Mouse (Mus musculus): ENCODE results near the gene Ticrr. TPM values are rescaled to one million over a fixed set of nuclear protein-coding genes. Genes with fewer than 3 reads are reported as not detected.
A peak's percentile ranks its signal among the peaks of the same experiment; 100 is the strongest.

Gene Ticrr
- polyA plus RNA-seq (2015; fragmentation: Nextera tagmentation; extraction: Ambion mirVana) = 7.8 and 9.3 TPM in 2 replicates

- Histone ChIP-seq H3K9ac (ENCODE audit: low read length) (peak within 1 kb of the TSS; percentile 90), H3K27me3 (ENCODE audit: control insufficient read depth, insufficient read depth, low read depth, low read length) (no peaks in the 10 kb centered on the region), H3K4me2 (ENCODE audit: low read depth, low read length) (peak within 1 kb of the TSS; percentile 89), H3K4me1 (replicated peaks; ENCODE audit: control insufficient read depth, insufficient read depth, low read length) (peaks cover 25% of the 10 kb centered on the region), H3K36me3 (ENCODE audit: control insufficient read depth, insufficient read depth, low read length) (peaks cover 2% of the 10 kb centered on the region; the same call in 1 of the 2 replicates), H3K27ac (ENCODE audit: low read length) (peak within 1 kb of the TSS; percentile 12; the same call in 1 of the 2 replicates), H3K4me3 (ENCODE audit: low read length) (peak within 1 kb of the TSS; percentile 87), H3K9me3 (ENCODE audit: control insufficient read depth, low read length) (no peaks in the 10 kb centered on the region)
- ATAC-seq (ENCODE audit: low read depth) = peak; percentile 100
- under 1% methylated on average over 39 of the region's 39 CpGs for WGBS
These were observed at the start of gene Ticrr for GRCm38 (mm10) chr7:79659578-79660290. Gene Ticrr (plus strand): TSS chr7:79660196.

GRCm38 (mm10) chr7:79611901-79612300 is 48.1 kb upstream of the Ticrr start:
- Histone ChIP-seq H3K27ac (ENCODE audit: low read length) (no peak overlapping the region), H3K27me3 (ENCODE audit: control insufficient read depth, insufficient read depth, low read depth, low read length) (peaks cover 21% of the 10 kb centered on the region)
- 71% methylated on average over 9 of the region's 9 CpGs for WGBS

GRCm38 (mm10) chr7:79612783-79613182 is 47.2 kb upstream of the Ticrr start:
- no peak overlapping the region for H3K4me2 ChIP-seq (ENCODE audit: low read depth, low read length)
- H3K36me3 ChIP-seq (ENCODE audit: control insufficient read depth, insufficient read depth, low read length) = no peaks in the 10 kb centered on the region
- no peak overlapping the region for H3K27ac ChIP-seq (ENCODE audit: low read length)
- 10% methylated on average over 6 of the region's 6 CpGs for WGBS
- ATAC-seq (ENCODE audit: low read depth) = peak; percentile 49; the same call in 1 of the 2 replicates
- no peak overlapping the region for H3K4me3 ChIP-seq (ENCODE audit: low read length)
- H3K9ac ChIP-seq (ENCODE audit: low read length) = no peak overlapping the region
- H3K4me1 ChIP-seq (replicated peaks; ENCODE audit: control insufficient read depth, insufficient read depth, low read length) = no peaks in the 10 kb centered on the region; the same call in 1 of the 2 replicates
- H3K9me3 ChIP-seq (ENCODE audit: control insufficient read depth, low read length) = no peaks in the 10 kb centered on the region
- H3K27me3 ChIP-seq (ENCODE audit: control insufficient read depth, insufficient read depth, low read depth, low read length) = peaks cover 23% of the 10 kb centered on the region

More at GRCm38 (mm10) chr7:79611901-79612300, 48.1 kb upstream of the Ticrr start:
- Histone ChIP-seq H3K9me3 (ENCODE audit: control insufficient read depth, low read length) (no peaks in the 10 kb centered on the region), H3K4me2 (ENCODE audit: low read depth, low read length) (no peak overlapping the region), H3K9ac (ENCODE audit: low read length) (no peak overlapping the region), H3K4me3 (ENCODE audit: low read length) (no peak overlapping the region), H3K4me1 (replicated peaks; ENCODE audit: control insufficient read depth, insufficient read depth, low read length) (peaks cover 6% of the 10 kb centered on the region; the same call in 1 of the 2 replicates), H3K36me3 (ENCODE audit: control insufficient read depth, insufficient read depth, low read length) (no peaks in the 10 kb centered on the region)
- ATAC-seq (ENCODE audit: low read depth) = no peak

GRCm38 (mm10) chr7:79613314-79613713 is 46.7 kb upstream of the Ticrr start:
- Histone ChIP-seq H3K4me2 (ENCODE audit: low read depth, low read length) (no peak overlapping the region), H3K9me3 (ENCODE audit: control insufficient read depth, low read length) (no peaks in the 10 kb centered on the region), H3K36me3 (ENCODE audit: control insufficient read depth, insufficient read depth, low read length) (no peaks in the 10 kb centered on the region), H3K27ac (ENCODE audit: low read length) (no peak overlapping the region), H3K4me1 (replicated peaks; ENCODE audit: control insufficient read depth, insufficient read depth, low read length) (no peaks in the 10 kb centered on the region; the same call in 1 of the 2 replicates), H3K9ac (ENCODE audit: low read length) (no peak overlapping the region), H3K4me3 (ENCODE audit: low read length) (no peak overlapping the region), H3K27me3 (ENCODE audit: control insufficient read depth, insufficient read depth, low read depth, low read length) (peaks cover 28% of the 10 kb centered on the region)
- ATAC-seq (ENCODE audit: low read depth) = no peak
- WGBS = 43% methylated on average over 11 of the region's 11 CpGs

GRCm38 (mm10) chr7:79615008-79615407 is 45.0 kb upstream of the Ticrr start:
- H3K9me3 ChIP-seq (ENCODE audit: control insufficient read depth, low read length) = no peaks in the 10 kb centered on the region
- WGBS = 67% methylated on average over 4 of the region's 4 CpGs
- no peaks in the 10 kb centered on the region for H3K36me3 ChIP-seq (ENCODE audit: control insufficient read depth, insufficient read depth, low read length)
- H3K27me3 ChIP-seq (ENCODE audit: control insufficient read depth, insufficient read depth, low read depth, low read length) = peaks cover 31% of the 10 kb centered on the region
- H3K4me1 ChIP-seq (replicated peaks; ENCODE audit: control insufficient read depth, insufficient read depth, low read length) = no peaks in the 10 kb centered on the region; the same call in 1 of the 2 replicates
- no peak for ATAC-seq (ENCODE audit: low read depth)
- H3K4me2 ChIP-seq (ENCODE audit: low read depth, low read length) = no peak overlapping the region
- no peak overlapping the region for H3K27ac ChIP-seq (ENCODE audit: low read length)
- no peak overlapping the region for H3K4me3 ChIP-seq (ENCODE audit: low read length)
- no peak overlapping the region for H3K9ac ChIP-seq (ENCODE audit: low read length)

- Histone ChIP-seq H3K9ac (ENCODE audit: low read length) (no peak overlapping the region), H3K4me1 (replicated peaks; ENCODE audit: control insufficient read depth, insufficient read depth, low read length) (no peaks in the 10 kb centered on the region; the same call in 1 of the 2 replicates), H3K27me3 (ENCODE audit: control insufficient read depth, insufficient read depth, low read depth, low read length) (peaks cover 31% of the 10 kb centered on the region), H3K9me3 (ENCODE audit: control insufficient read depth, low read length) (no peaks in the 10 kb centered on the region), H3K4me2 (ENCODE audit: low read depth, low read length) (no peak overlapping the region), H3K36me3 (ENCODE audit: control insufficient read depth, insufficient read depth, low read length) (no peaks in the 10 kb centered on the region), H3K27ac (ENCODE audit: low read length) (no peak overlapping the region), H3K4me3 (ENCODE audit: low read length) (no peak overlapping the region)
- WGBS = 87% methylated on average over 1 of the region's 1 CpGs
- no peak for ATAC-seq (ENCODE audit: low read depth)
These were observed 44.1 kb upstream of the Ticrr start for GRCm38 (mm10) chr7:79615941-79616340.

- H3K4me2 ChIP-seq (ENCODE audit: low read depth, low read length) = peak within 1 kb of the TSS; percentile 41
- no peaks in the 10 kb centered on the region for H3K9me3 ChIP-seq (ENCODE audit: control insufficient read depth, low read length)
- no peak within 1 kb of the TSS for H3K9ac ChIP-seq (ENCODE audit: low read length)
- H3K4me1 ChIP-seq (replicated peaks; ENCODE audit: control insufficient read depth, insufficient read depth, low read length) = no peaks in the 10 kb centered on the region; the same call in 1 of the 2 replicates
- no peak for ATAC-seq (ENCODE audit: low read depth)
- H3K27ac ChIP-seq (ENCODE audit: low read length) = no peak within 1 kb of the TSS
- H3K4me3 ChIP-seq (ENCODE audit: low read length) = peak within 1 kb of the TSS; percentile 30
- H3K36me3 ChIP-seq (ENCODE audit: control insufficient read depth, insufficient read depth, low read length) = no peaks in the 10 kb centered on the region
- WGBS = 9% methylated on average over 32 of the region's 33 CpGs
- H3K27me3 ChIP-seq (ENCODE audit: control insufficient read depth, insufficient read depth, low read depth, low read length) = peaks cover 31% of the 10 kb centered on the region
These were observed 42.6 kb upstream of the Ticrr start, which contains the start of gene Rhcg for GRCm38 (mm10) chr7:79617418-79617817. Gene Rhcg (minus strand): TSS chr7:79617657.

- Histone ChIP-seq H3K4me2 (ENCODE audit: low read depth, low read length) (no peak overlapping the region), H3K36me3 (ENCODE audit: control insufficient read depth, insufficient read depth, low read length) (no peaks in the 10 kb centered on the region), H3K27me3 (ENCODE audit: control insufficient read depth, insufficient read depth, low read depth, low read length) (peaks cover 31% of the 10 kb centered on the region), H3K27ac (ENCODE audit: low read length) (no peak overlapping the region), H3K4me1 (replicated peaks; ENCODE audit: control insufficient read depth, insufficient read depth, low read length) (no peaks in the 10 kb centered on the region; the same call in 1 of the 2 replicates), H3K9me3 (ENCODE audit: control insufficient read depth, low read length) (no peaks in the 10 kb centered on the region), H3K9ac (ENCODE audit: low read length) (no peak overlapping the region), H3K4me3 (ENCODE audit: low read length) (no peak overlapping the region)
- ATAC-seq (ENCODE audit: low read depth) = no peak
- WGBS = 53% methylated on average over 4 of the region's 4 CpGs
These were observed 40.5 kb upstream of the Ticrr start for GRCm38 (mm10) chr7:79619493-79619892.

GRCm38 (mm10) chr7:79623086-79623485 is 36.9 kb upstream of the Ticrr start:
- no peak for ATAC-seq (ENCODE audit: low read depth)
- no peak overlapping the region for H3K27ac ChIP-seq (ENCODE audit: low read length)
- no peak overlapping the region for H3K4me3 ChIP-seq (ENCODE audit: low read length)
- no peak overlapping the region for H3K4me2 ChIP-seq (ENCODE audit: low read depth, low read length)
- 24% methylated on average over 8 of the region's 8 CpGs for WGBS
- no peaks in the 10 kb centered on the region for H3K4me1 ChIP-seq (replicated peaks; ENCODE audit: control insufficient read depth, insufficient read depth, low read length)
- H3K9me3 ChIP-seq (ENCODE audit: control insufficient read depth, low read length) = no peaks in the 10 kb centered on the region
- H3K9ac ChIP-seq (ENCODE audit: low read length) = no peak overlapping the region
- no peaks in the 10 kb centered on the region for H3K36me3 ChIP-seq (ENCODE audit: control insufficient read depth, insufficient read depth, low read length)
- H3K27me3 ChIP-seq (ENCODE audit: control insufficient read depth, insufficient read depth, low read depth, low read length) = peaks cover 5% of the 10 kb centered on the region; the same call in 1 of the 2 replicates
